Mouse (Mus musculus): ENCODE results near the gene Mbtd1.

Gene Mbtd1

DNA sequence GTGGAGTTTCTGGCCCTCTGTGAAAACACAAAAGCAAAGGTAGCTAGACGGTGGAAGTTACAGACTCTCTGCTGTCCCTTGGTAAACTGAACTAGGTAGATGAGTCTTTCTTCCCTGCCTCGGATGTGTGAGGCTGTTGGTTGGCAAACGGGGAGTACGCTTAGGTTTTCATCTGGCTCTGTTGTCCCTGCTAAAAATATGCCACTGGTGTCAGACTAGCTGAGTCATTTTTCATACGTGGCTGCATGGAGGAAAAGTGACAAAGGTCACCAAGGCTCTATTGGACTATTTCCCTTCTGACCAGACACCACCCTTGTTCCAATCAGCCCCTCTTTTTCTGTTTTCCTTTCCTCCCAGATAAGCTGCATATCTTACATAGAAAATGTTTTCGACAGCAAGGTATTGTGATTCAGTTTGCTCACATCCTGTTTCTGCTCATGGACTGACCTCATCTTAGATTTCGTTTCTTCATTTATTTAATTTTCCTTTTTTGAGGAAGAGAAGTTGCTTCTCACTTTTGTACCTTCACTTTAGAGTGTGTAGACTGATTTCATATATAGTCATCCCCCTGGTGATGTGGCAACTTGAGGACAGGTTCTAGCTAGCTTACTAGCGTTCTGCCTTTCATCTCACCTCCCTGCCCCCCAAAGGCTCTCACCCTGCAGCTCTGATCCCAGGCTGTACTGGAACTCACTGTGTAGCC lies 102.1 kb downstream of the Mbtd1 start:
- DNase-seq: no peak

DNA sequence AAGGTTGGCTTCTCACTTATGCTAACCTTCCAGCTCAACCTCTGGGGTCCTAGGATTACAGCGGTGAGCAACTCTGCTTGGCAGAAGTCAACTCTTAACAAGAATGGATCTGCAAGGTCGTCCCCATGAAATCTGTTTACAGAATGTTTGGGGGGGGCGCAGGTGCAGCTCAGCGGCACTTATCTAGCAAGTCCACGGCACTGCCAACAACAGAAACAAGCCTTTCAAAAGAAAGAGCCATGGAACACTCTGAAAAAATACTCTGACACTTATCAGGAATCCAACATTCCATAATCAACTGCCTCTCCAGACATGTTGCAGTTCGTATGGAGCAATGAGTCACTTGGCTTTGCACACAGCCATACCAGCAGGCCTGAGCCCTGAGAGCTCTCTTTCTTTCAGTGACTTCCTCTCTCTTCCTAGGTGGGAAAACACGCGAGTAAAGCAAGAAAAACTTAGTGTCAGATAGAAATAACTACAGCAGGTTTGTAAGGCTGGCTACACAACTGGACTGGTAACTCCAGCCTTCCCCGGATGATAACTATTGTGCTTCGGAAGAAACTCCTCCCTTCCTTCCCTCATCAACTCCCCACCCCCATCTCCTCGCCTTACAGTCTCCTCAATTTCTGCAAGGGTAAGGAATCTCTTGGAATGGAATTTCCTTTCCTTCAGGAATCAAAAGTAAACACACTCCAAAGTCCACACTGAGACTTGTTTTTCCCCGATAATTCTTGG lies 102.8 kb downstream of the Mbtd1 start:
- peak; percentile 72 for DNase-seq

DNA sequence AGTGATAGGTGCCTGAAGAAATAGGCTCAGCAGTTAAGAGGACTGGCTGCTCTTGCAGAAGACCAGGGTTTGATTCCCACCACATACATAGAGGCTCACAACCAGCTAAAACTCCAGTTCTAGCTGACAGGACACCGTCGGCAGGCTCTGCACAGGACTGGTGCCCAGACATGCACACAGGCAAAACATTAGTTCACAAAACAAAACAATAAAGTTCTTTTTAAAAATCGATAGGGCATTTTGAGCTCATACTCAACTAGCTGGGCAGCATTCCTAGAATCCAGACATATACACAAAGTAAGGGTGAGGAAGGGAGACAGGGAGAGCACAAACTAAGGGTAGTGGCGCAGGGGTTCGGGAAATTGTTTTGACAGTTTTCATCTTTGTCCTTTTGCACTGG lies 108.9 kb downstream of the Mbtd1 start:
- no peak for DNase-seq

DNA sequence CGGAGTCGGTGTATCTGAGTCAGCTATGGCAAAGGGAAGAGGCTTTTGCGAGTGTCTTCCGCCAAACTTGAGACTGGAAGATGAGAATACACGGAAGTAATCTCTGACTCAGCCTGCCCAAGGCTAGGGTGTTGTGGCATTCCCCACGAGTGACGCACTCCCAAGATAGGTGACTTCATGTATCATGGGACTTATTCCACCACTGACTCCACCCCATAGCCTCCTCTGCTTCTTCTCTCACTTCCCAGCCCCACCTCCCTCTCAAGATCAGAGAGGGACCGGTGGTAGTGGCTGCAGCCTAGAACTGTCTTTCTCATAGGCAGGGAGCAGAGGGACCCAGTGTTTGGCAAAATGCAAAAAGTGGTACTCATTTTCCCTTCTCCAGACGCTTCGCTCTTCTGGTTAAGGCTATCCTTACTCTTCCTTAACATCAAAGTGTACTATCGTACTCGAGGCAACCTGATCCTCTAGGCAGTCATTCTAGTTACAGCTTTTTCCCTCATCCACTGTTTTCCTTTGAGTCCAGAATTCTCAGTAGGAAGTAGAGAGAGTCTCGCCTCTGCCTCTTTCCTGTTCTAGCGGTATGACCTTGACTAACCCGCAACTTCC lies 109.6 kb downstream of the Mbtd1 start:
- DNase-seq: peak; percentile 85

DNA sequence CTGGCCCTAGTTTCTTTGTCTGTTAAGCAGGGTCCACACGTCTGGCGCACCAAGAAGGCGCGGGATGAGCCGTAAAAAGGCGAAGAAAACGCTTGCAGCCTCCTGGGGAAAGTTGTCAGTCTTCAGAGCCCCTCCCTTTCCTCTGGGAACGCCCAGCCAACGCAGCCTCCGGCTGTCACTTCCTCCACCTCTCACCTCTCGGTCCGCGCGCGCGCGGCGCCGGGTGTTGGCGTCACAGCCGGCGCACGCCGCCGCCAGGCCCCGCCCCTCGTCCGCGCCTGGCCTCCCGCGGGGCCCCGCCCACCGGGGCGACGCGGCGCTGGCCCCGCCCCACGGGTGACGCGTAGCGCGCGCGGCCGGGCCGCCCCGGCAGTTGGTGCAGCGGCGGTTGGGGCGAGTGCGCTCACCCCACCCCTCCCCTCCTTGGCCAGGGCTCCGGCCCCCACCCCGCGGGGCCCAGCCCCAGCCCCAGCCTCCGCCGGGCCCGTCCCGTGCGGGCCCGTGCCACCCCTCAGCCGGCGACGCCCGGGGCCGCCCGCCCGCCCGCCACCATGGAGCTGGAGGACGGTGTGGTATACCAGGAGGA lies 110.2 kb downstream of the Mbtd1 start, which contains the start of gene Spag9:
Gene Spag9, plus strand, starts transcription at position 372 of the 586 bp plus-strand sequence.
- peak; percentile 97 for DNase-seq
